12 mouse cellular contexts compared by ENCODE assay signal in the genomic region with DNA sequence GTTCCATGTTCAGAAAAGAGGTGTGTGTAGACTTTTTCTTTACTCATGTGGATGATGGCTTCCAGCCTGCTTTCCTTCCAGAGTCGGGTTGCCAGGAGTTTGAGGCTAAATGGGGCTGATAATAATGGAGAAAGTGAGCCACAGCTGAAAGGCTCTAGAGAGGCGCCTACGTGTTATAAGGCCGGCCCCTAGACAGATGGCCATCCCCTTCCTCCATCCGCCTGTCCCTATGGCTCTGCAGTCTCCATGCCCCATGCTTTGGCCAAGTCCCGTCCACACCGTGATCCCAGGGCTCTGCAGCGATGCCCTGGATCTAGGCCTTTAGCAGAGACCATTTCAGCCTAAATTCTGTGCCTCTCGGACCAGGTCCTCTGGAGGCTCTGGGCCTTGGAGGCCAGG.
DNase-seq lines count a peak whose midpoint lies in the region; ATAC-seq and TF ChIP-seq lines count a peak whose summit lies in the region.
"Had no signal": no experiment of that assay in that cellular context is flagged by ENCODE, and none has a peak within 500 bp of the region (broad histone marks: within the 10 kb centered on the region; RNA-seq: fewer than 3 reads in every experiment).

No protein-coding gene starts in this region.

- H3K9ac ChIP-seq in midbrain, embryonic 12.5 days (replicated peaks) = no peak overlapping the region
- no peak overlapping the region for H3K9ac ChIP-seq in midbrain, embryonic 11.5 days (ENCODE audit: low read length)
- no peak overlapping the region for H3K9ac ChIP-seq in hindbrain, embryonic 12.5 days
- H3K9ac ChIP-seq in kidney, embryonic 15.5 days = no peak overlapping the region
- H3K9ac ChIP-seq: heart, embryonic 12.5 days; liver, embryonic 14.5 days had no signal

- H3K79me2 ChIP-seq in myocyte (ENCODE audit: control insufficient read depth, insufficient read depth) = no peaks in the 10 kb centered on the region

- peak; percentile 56 for ATAC-seq in midbrain, embryonic 12.5 days (ENCODE audit: low FRiP score, low read depth)
- no peak for ATAC-seq in midbrain, embryonic 11.5 days (ENCODE audit: low FRiP score)
- ATAC-seq in hindbrain, embryonic 12.5 days (ENCODE audit: low FRiP score) = peak; percentile 44
- no peak for ATAC-seq in kidney, embryonic 15.5 days (replicated peaks; ENCODE audit: low FRiP score)

- 84% methylated on average over 9 of the region's 9 CpGs for WGBS in midbrain, embryonic 12.5 days
- WGBS in midbrain, embryonic 11.5 days = 90% methylated on average over 9 of the region's 9 CpGs
- WGBS in hindbrain, embryonic 12.5 days = 72% methylated on average over 9 of the region's 9 CpGs
- 80% methylated on average over 9 of the region's 9 CpGs for WGBS in kidney, embryonic 15.5 days

- no peaks in the 10 kb centered on the region for H3K27me3 ChIP-seq in midbrain, embryonic 12.5 days
- no peaks in the 10 kb centered on the region for H3K27me3 ChIP-seq in midbrain, embryonic 11.5 days (ENCODE audit: control insufficient read depth, insufficient read depth, low read length)
- no peaks in the 10 kb centered on the region; the same call in 1 of the 2 replicates for H3K27me3 ChIP-seq in hindbrain, embryonic 12.5 days
- H3K27me3 ChIP-seq in myocyte (ENCODE audit: control insufficient read depth, insufficient read depth, insufficient read length) = no peaks in the 10 kb centered on the region
- no peaks in the 10 kb centered on the region for H3K27me3 ChIP-seq in kidney, embryonic 15.5 days

- H3ac ChIP-seq in myocyte (ENCODE audit: control insufficient read depth, insufficient read length) = no peak overlapping the region

- no peak for DNase-seq in midbrain, embryonic 11.5 days (ENCODE audit: low spot score, missing footprints)
- no peak for DNase-seq in layer of hippocampus, postnatal 25 days (ENCODE audit: extremely low spot score in 1 of 2, low spot score in 1 of 2)
- no peak for DNase-seq in layer of hippocampus, adult 2 months (ENCODE audit: low spot score in 2 of 2)
- DNase-seq: B cell, adult 2 months; lung, postnatal 10 days had no signal

- no peak for TF ChIP-seq CTCF in embryonic fibroblast, embryonic 13.5 days (IDR thresholded peaks at IDR 0.05; ENCODE audit: borderline replicate concordance, insufficient read depth, low read length)
- TF ChIP-seq CTCF in layer of hippocampus, adult 2 months (conservative IDR thresholded peaks at IDR 0.05) = no peak

- H3K27ac ChIP-seq in midbrain, embryonic 12.5 days (replicated peaks) = peak overlapping the region; percentile 42
- no peak overlapping the region for H3K27ac ChIP-seq in midbrain, embryonic 11.5 days (ENCODE audit: low read depth, low read length)
- peak overlapping the region; percentile 37; the same call in 1 of the 2 replicates for H3K27ac ChIP-seq in embryonic fibroblast, embryonic 13.5 days (ENCODE audit: insufficient read depth, low read length)
- no peak overlapping the region; the same call in 1 of the 2 replicates for H3K27ac ChIP-seq in hindbrain, embryonic 12.5 days
- no peak overlapping the region for H3K27ac ChIP-seq in layer of hippocampus, adult 2 months
- H3K27ac ChIP-seq in kidney, embryonic 15.5 days = no peak overlapping the region
- H3K27ac ChIP-seq: liver, embryonic 14.5 days had no signal

- no peaks in the 10 kb centered on the region for H3K9me3 ChIP-seq in midbrain, embryonic 12.5 days
- H3K9me3 ChIP-seq in midbrain, embryonic 11.5 days (ENCODE audit: control insufficient read depth, low read length) = no peaks in the 10 kb centered on the region
- no peaks in the 10 kb centered on the region for H3K9me3 ChIP-seq in hindbrain, embryonic 12.5 days (replicated peaks)
- no peaks in the 10 kb centered on the region for H3K9me3 ChIP-seq in kidney, embryonic 15.5 days (replicated peaks)
- H3K9me3 ChIP-seq: heart, embryonic 12.5 days had no signal

- H3K4me2 ChIP-seq in midbrain, embryonic 12.5 days (replicated peaks) = no peak overlapping the region
- no peak overlapping the region for H3K4me2 ChIP-seq in midbrain, embryonic 11.5 days
- H3K4me2 ChIP-seq in hindbrain, embryonic 12.5 days (replicated peaks) = no peak overlapping the region
- peak overlapping the region; percentile 61 for H3K4me2 ChIP-seq in myocyte (ENCODE audit: low read depth)
- no peak overlapping the region for H3K4me2 ChIP-seq in kidney, embryonic 15.5 days
- H3K4me2 ChIP-seq: heart, embryonic 12.5 days had no signal

- no peak overlapping the region for H3K4me3 ChIP-seq in midbrain, embryonic 12.5 days
- no peak overlapping the region for H3K4me3 ChIP-seq in midbrain, embryonic 11.5 days (ENCODE audit: low read depth, low read length)
- H3K4me3 ChIP-seq in embryonic fibroblast, embryonic 13.5 days (ENCODE audit: insufficient read depth, low read length) = no peak overlapping the region
- no peak overlapping the region for H3K4me3 ChIP-seq in hindbrain, embryonic 12.5 days
- no peak overlapping the region for H3K4me3 ChIP-seq in myocyte
- H3K4me3 ChIP-seq in layer of hippocampus, adult 2 months = no peak overlapping the region
- H3K4me3 ChIP-seq in kidney, embryonic 15.5 days (replicated peaks) = no peak overlapping the region
- H3K4me3 ChIP-seq: heart, embryonic 12.5 days had no signal

- no peak for TF ChIP-seq POLR2A in embryonic fibroblast, embryonic 13.5 days (IDR thresholded peaks at IDR 0.05; ENCODE audit: low read depth, low read length)
- no peak for TF ChIP-seq POLR2A in myocyte (IDR thresholded peaks at IDR 0.05; ENCODE audit: insufficient read length, low read depth)

- peaks cover 21% of the 10 kb centered on the region for H3K4me1 ChIP-seq in midbrain, embryonic 12.5 days
- H3K4me1 ChIP-seq in midbrain, embryonic 11.5 days (ENCODE audit: control insufficient read depth, insufficient read depth, low read length) = no peaks in the 10 kb centered on the region
- H3K4me1 ChIP-seq in embryonic fibroblast, embryonic 13.5 days (ENCODE audit: control insufficient read depth, insufficient read depth, low read length) = peaks cover 6% of the 10 kb centered on the region; the same call in 1 of the 2 replicates
- H3K4me1 ChIP-seq in hindbrain, embryonic 12.5 days = peaks cover 26% of the 10 kb centered on the region
- H3K4me1 ChIP-seq in kidney, embryonic 15.5 days = no peaks in the 10 kb centered on the region

- H3K36me3 ChIP-seq in midbrain, embryonic 12.5 days = no peaks in the 10 kb centered on the region
- no peaks in the 10 kb centered on the region for H3K36me3 ChIP-seq in midbrain, embryonic 11.5 days (ENCODE audit: control insufficient read depth, insufficient read depth, low read length)
- H3K36me3 ChIP-seq in hindbrain, embryonic 12.5 days = no peaks in the 10 kb centered on the region
- no peaks in the 10 kb centered on the region for H3K36me3 ChIP-seq in myocyte (ENCODE audit: control insufficient read depth, insufficient read depth)
- no peaks in the 10 kb centered on the region for H3K36me3 ChIP-seq in kidney, embryonic 15.5 days
- H3K36me3 ChIP-seq: heart, embryonic 12.5 days had no signal

TF ChIP-seq in myocyte, 11 proteins besides CTCF, POLR2A, EP300 and RAD21:
- no peak for TF ChIP-seq POLR2AphosphoS2 (IDR thresholded peaks at IDR 0.05; ENCODE audit: insufficient read length, low read depth)
- no peak for TF ChIP-seq TCF3 (IDR thresholded peaks at IDR 0.05; ENCODE audit: insufficient read length, low read depth)
- TF ChIP-seq SRF (IDR thresholded peaks at IDR 0.05; ENCODE audit: control insufficient read depth, insufficient read length, low read depth) = no peak
- no peak for TF ChIP-seq CEBPB (IDR thresholded peaks at IDR 0.05; ENCODE audit: insufficient read depth, poor library complexity, severe bottlenecking)
- no peak for TF ChIP-seq E2F4 (IDR thresholded peaks at IDR 0.05; ENCODE audit: insufficient read depth)
- TF ChIP-seq TCF12 (IDR thresholded peaks at IDR 0.05; ENCODE audit: insufficient read depth, poor library complexity, severe bottlenecking) = no peak
- no peak for TF ChIP-seq MYOG (IDR thresholded peaks at IDR 0.05; ENCODE audit: control insufficient read depth in 1 of 3, insufficient read depth in 1 of 3, insufficient read length in 2 of 3, low read depth in 2 of 3)
- no peak for TF ChIP-seq MAX (IDR thresholded peaks at IDR 0.05; ENCODE audit: low read depth)
- TF ChIP-seq REST (IDR thresholded peaks at IDR 0.05; ENCODE audit: insufficient read depth, insufficient read length) = no peak
- TF ChIP-seq MYOD1 (IDR thresholded peaks at IDR 0.05; ENCODE audit: control insufficient read depth in 1 of 3, insufficient read length in 2 of 3, low read depth in 2 of 3) = no peak
- TF ChIP-seq USF1 (IDR thresholded peaks at IDR 0.05; ENCODE audit: low read depth) = no peak

Comparison
In these comparisons a context has a peak if more than half of its experiments do, and no peak if none do; other contexts are left out.
1. ATAC-seq: peak in midbrain, embryonic 12.5 days (single experiment) and hindbrain, embryonic 12.5 days (single experiment); none in midbrain, embryonic 11.5 days (single experiment) and kidney, embryonic 15.5 days (single experiment).
2. H3K27ac ChIP-seq: peak in midbrain, embryonic 12.5 days (single experiment) and embryonic fibroblast, embryonic 13.5 days (single experiment); none in midbrain, embryonic 11.5 days (single experiment), hindbrain, embryonic 12.5 days (single experiment), layer of hippocampus, adult 2 months (single experiment) and kidney, embryonic 15.5 days (single experiment).